Mouse (Mus musculus): ENCODE data around the gene Adcyap1r1.

The Adcyap1r1 gene

GRCm38 (mm10) chr6:55448976-55449678 is 2.7 kb upstream of the Adcyap1r1 start:
- no peak for DNase-seq

- no peak for DNase-seq
These were observed 603 bp downstream of the Adcyap1r1 start for GRCm38 (mm10) chr6:55452381-55452780.

GRCm38 (mm10) chr6:55453548-55453947 is 1.8 kb downstream of the Adcyap1r1 start:
- DNase-seq, result no peak

- no peak for DNase-seq
These were observed 3.9 kb downstream of the Adcyap1r1 start for GRCm38 (mm10) chr6:55455641-55456040.

GRCm38 (mm10) chr6:55457727-55458126 is 5.9 kb downstream of the Adcyap1r1 start:
- no peak for DNase-seq

- DNase-seq, result no peak
These were observed 6.4 kb downstream of the Adcyap1r1 start for GRCm38 (mm10) chr6:55458156-55458555.

GRCm38 (mm10) chr6:55459545-55460397 is 8.0 kb downstream of the Adcyap1r1 start:
- DNase-seq, result no peak

- no peak for DNase-seq
These were observed 9.4 kb downstream of the Adcyap1r1 start for GRCm38 (mm10) chr6:55461141-55461540.

GRCm38 (mm10) chr6:55461678-55462077 is 9.9 kb downstream of the Adcyap1r1 start:
- DNase-seq, result no peak

GRCm38 (mm10) chr6:55462394-55462793 is 10.6 kb downstream of the Adcyap1r1 start:
- no peak for DNase-seq

- peak; percentile 12 to 51 for DNase-seq
These were observed 12.2 kb downstream of the Adcyap1r1 start for GRCm38 (mm10) chr6:55463966-55464365.

GRCm38 (mm10) chr6:55465311-55465710 is 13.5 kb downstream of the Adcyap1r1 start:
- no peak for DNase-seq

- DNase-seq, result no peak
These were observed 14.6 kb downstream of the Adcyap1r1 start for GRCm38 (mm10) chr6:55466301-55466761.

GRCm38 (mm10) chr6:55470691-55471090 is 18.9 kb downstream of the Adcyap1r1 start:
- no peak for DNase-seq

GRCm38 (mm10) chr6:55472381-55472780 is 20.6 kb downstream of the Adcyap1r1 start:
- no peak for DNase-seq

GRCm38 (mm10) chr6:55480988-55481387 is 29.2 kb downstream of the Adcyap1r1 start:
- DNase-seq, result no peak

- no peak for DNase-seq
These were observed 30.7 kb downstream of the Adcyap1r1 start for GRCm38 (mm10) chr6:55482471-55482870.

- no peak for DNase-seq
These were observed 31.6 kb downstream of the Adcyap1r1 start for GRCm38 (mm10) chr6:55483360-55483759.

GRCm38 (mm10) chr6:55484224-55484623 is 32.4 kb downstream of the Adcyap1r1 start:
- DNase-seq, result no peak

GRCm38 (mm10) chr6:55485216-55485615 is 33.4 kb downstream of the Adcyap1r1 start:
- no peak for DNase-seq

- peak; percentile 34 to 65 for DNase-seq
These were observed 35.9 kb downstream of the Adcyap1r1 start for GRCm38 (mm10) chr6:55487726-55488125.

- no peak for DNase-seq
These were observed 44.4 kb downstream of the Adcyap1r1 start for GRCm38 (mm10) chr6:55496201-55496600.

- DNase-seq, result no peak
These were observed 47.0 kb downstream of the Adcyap1r1 start for GRCm38 (mm10) chr6:55498753-55499152.

- no peak for DNase-seq
These were observed 49.3 kb downstream of the Adcyap1r1 start for GRCm38 (mm10) chr6:55501061-55501460.

Measured in lung, postnatal 4 days (tissue).